Mouse (Mus musculus) gastrocnemius, adult 2 months (tissue): ENCODE data around the gene Tmem88. TPM values are rescaled to one million over a fixed set of nuclear protein-coding genes. Genes with fewer than 3 reads are reported as not detected.

Experiments used
- DNase-seq: peaks from one replicate; pipeline ENCODE4 v3.0.0; 2022
- H3K27ac ChIP-seq: fragments of 200-600 bp; 2 replicates; pipeline ENCODE4 v1.8.1; 2022; ENCODE audit warnings: mild to moderate bottlenecking
- H3K4me3 ChIP-seq: fragments of 200-600 bp; 2 replicates; pipeline ENCODE4 v1.8.1; 2022; ENCODE audit warnings: mild to moderate bottlenecking, moderate library complexity
- CTCF ChIP-seq: fragments of 200-600 bp; IDR thresholded peaks from 2 replicates; pipeline ENCODE4 v1.8.1; 2022; ENCODE audit warnings: antibody characterized with exemption, mild to moderate bottlenecking, moderate library complexity
- intact Hi-C: fragments of 180-260 bp; cut with DNase I; formaldehyde crosslinking; loops from one replicate; pipeline ENCODE4 v1.15.1; 2025
- total RNA-seq, 2 experiments: library from RNA; stranded (reverse); gene quantifications; 2 replicates each; pipeline ENCODE4 v1.2.3; 2021

The Tmem88 gene
- total RNA-seq, 2 experiments from 2014 or later, result 6.5 to 7.4 TPM

GRCm38 (mm10) chr11:69421131-69421977 is 23.3 kb upstream of the Tmem88 start:
- no peak overlapping the region; the same call in 1 of the 2 replicates for H3K27ac ChIP-seq
- no peak for TF ChIP-seq CTCF
- intact Hi-C loops, result no loop called here
- DNase-seq, result no peak
- H3K4me3 ChIP-seq, result no peak overlapping the region

- Histone ChIP-seq H3K27ac (peak overlapping the region; percentile 94), H3K4me3 (peak overlapping the region; percentile 86)
- no peak for DNase-seq
- intact Hi-C loops, result no loop called here
- TF ChIP-seq CTCF, result no peak
These were observed 22.5 kb upstream of the Tmem88 start for GRCm38 (mm10) chr11:69420554-69421000.

GRCm38 (mm10) chr11:69419813-69420553 is 21.9 kb upstream of the Tmem88 start:
- no peak for TF ChIP-seq CTCF
- peak overlapping the region; percentile 86 for H3K4me3 ChIP-seq
- DNase-seq, result peak; percentile 77
- intact Hi-C loops, result loop anchor here (1.0 to 10.0 kb wide), 4 partner anchors 19 to 575 kb away; partner anchors contain the start of genes 9130213A22Rik, Gabarap, Hes7 and Phf23
- H3K27ac ChIP-seq, result peak overlapping the region; percentile 94

GRCm38 (mm10) chr11:69419443-69419812 is 21.4 kb upstream of the Tmem88 start:
- TF ChIP-seq CTCF, result peak; percentile 69
- H3K4me3 ChIP-seq, result peak overlapping the region; percentile 86
- peak overlapping the region; percentile 94 for H3K27ac ChIP-seq
- DNase-seq, result peak; percentile 64
- intact Hi-C loops, result loop anchor here (1.0 to 10.0 kb wide), 4 partner anchors 18 to 575 kb away; partner anchors contain the start of genes 9130213A22Rik, Gabarap, Hes7 and Phf23

- intact Hi-C loops, result loop anchor here (1.0 to 10.0 kb wide), 4 partner anchors 17 to 576 kb away; partner anchors contain the start of genes 9130213A22Rik, Gabarap, Hes7 and Phf23
These were observed 20.7 kb upstream of the Tmem88 start for GRCm38 (mm10) chr11:69418481-69419442.

GRCm38 (mm10) chr11:69417449-69418384 is 19.7 kb upstream of the Tmem88 start:
- no peak for TF ChIP-seq CTCF
- DNase-seq, result peak; percentile 97
- H3K27ac ChIP-seq, result peak overlapping the region; percentile 94
- intact Hi-C loops, result loop anchor here (5.0 to 10.0 kb wide), 3 partner anchors 295 to 577 kb away; partner anchors contain the start of genes 9130213A22Rik, Gabarap, Hes7 and Phf23
- peak overlapping the region; percentile 86 for H3K4me3 ChIP-seq

More at GRCm38 (mm10) chr11:69418481-69419442, 20.7 kb upstream of the Tmem88 start:
- Histone ChIP-seq H3K27ac (peak overlapping the region; percentile 94), H3K4me3 (peak overlapping the region; percentile 86)
- DNase-seq, result peak; percentile 95
- TF ChIP-seq CTCF, result no peak

GRCm38 (mm10) chr11:69416921-69417448 is 19.0 kb upstream of the Tmem88 start:
- intact Hi-C loops, result loop anchor here (5.0 to 10.0 kb wide), 3 partner anchors 295 to 578 kb away; partner anchors contain the start of genes 9130213A22Rik, Gabarap, Hes7 and Phf23

GRCm38 (mm10) chr11:69416509-69416908 is 18.5 kb upstream of the Tmem88 start:
- peak overlapping the region; percentile 94 for H3K27ac ChIP-seq
- no peak for TF ChIP-seq CTCF
- H3K4me3 ChIP-seq, result peak overlapping the region; percentile 86
- DNase-seq, result no peak
- intact Hi-C loops, result loop anchor here (5.0 to 10.0 kb wide), 3 partner anchors 294 to 578 kb away; partner anchors contain the start of genes 9130213A22Rik, Gabarap, Hes7 and Phf23

More at GRCm38 (mm10) chr11:69416921-69417448, 19.0 kb upstream of the Tmem88 start:
- H3K4me3 ChIP-seq, result peak overlapping the region; percentile 86
- H3K27ac ChIP-seq, result peak overlapping the region; percentile 94
- no peak for TF ChIP-seq CTCF
- DNase-seq, result no peak

GRCm38 (mm10) chr11:69415668-69416451 is 17.8 kb upstream of the Tmem88 start:
- DNase-seq, result peak; percentile 76
- no peak for TF ChIP-seq CTCF
- Histone ChIP-seq H3K27ac (peak overlapping the region; percentile 94), H3K4me3 (peak overlapping the region; percentile 86)
- intact Hi-C loops, result loop anchor here (5.0 to 10.0 kb wide), 3 partner anchors 294 to 579 kb away; partner anchors contain the start of genes 9130213A22Rik, Gabarap, Hes7 and Phf23
